Mouse (Mus musculus) hindbrain, embryonic 11.5 days (tissue): Measurements from ENCODE around the gene Mapk3. TPM values are rescaled to one million over a fixed set of nuclear protein-coding genes. Genes with fewer than 3 reads are reported as not detected.

ENCODE experiments used
- ATAC-seq: fragments of 200-750 bp; cut with Nextera tagmentation; 2 replicates; pipeline ENCODE4 v1.8.0; 2017; ENCODE audit warnings: mild to moderate bottlenecking, moderate TSS enrichment, moderate library complexity; ENCODE audit not compliant: low FRiP score
- DNase-seq: peaks from one replicate; pipeline ENCODE4 v3.0.0-alpha.2; 2015; ENCODE audit warnings: low spot score
- H3K27ac ChIP-seq: fragments of 300-500 bp; sonication (generic); 2 replicates; pipeline ENCODE4 v1.5.1; 2014; ENCODE audit warnings: mild to moderate bottlenecking, low read depth, low read length
- H3K27me3 ChIP-seq: fragments of 300-500 bp; sonication (generic); 2 replicates; pipeline ENCODE4 v1.6.1; 2014; ENCODE audit warnings: mild to moderate bottlenecking, low read length, moderate library complexity, mixed read lengths; ENCODE audit not compliant: control insufficient read depth, insufficient read depth
- H3K36me3 ChIP-seq: fragments of 300-500 bp; sonication (generic); 2 replicates; pipeline ENCODE4 v1.6.1; 2014; ENCODE audit warnings: mild to moderate bottlenecking, low read length, moderate library complexity, mixed read lengths; ENCODE audit not compliant: control insufficient read depth, insufficient read depth
- H3K4me1 ChIP-seq: fragments of 300-500 bp; sonication (generic); replicated peaks from 2 replicates; pipeline ENCODE4 v1.6.1; 2014; ENCODE audit warnings: low read length, mixed read lengths; ENCODE audit not compliant: control insufficient read depth, insufficient read depth
- H3K4me2 ChIP-seq: fragments of 300-500 bp; sonication (generic); replicated peaks from 2 replicates; pipeline ENCODE4 v1.6.1; 2014; ENCODE audit warnings: mild to moderate bottlenecking, low read depth, low read length
- H3K4me3 ChIP-seq: fragments of 300-500 bp; sonication (generic); 2 replicates; pipeline ENCODE4 v1.5.1; 2014; ENCODE audit warnings: low read depth, low read length
- H3K9ac ChIP-seq: fragments of 300-500 bp; sonication (generic); 2 replicates; pipeline ENCODE4 v1.6.1; 2014; ENCODE audit warnings: low read depth, low read length
- H3K9me3 ChIP-seq: fragments of 300-500 bp; sonication (generic); 2 replicates; pipeline ENCODE4 v1.6.1; 2016; ENCODE audit warnings: low read length; ENCODE audit not compliant: control insufficient read depth
- WGBS: fragments of 180-500 bp; shearing (Covaris S2); extraction: QIAGEN DNeasy Blood & Tissue Kit; methylation state at CpG from one replicate; pipeline ENCODE4 v1.1.7; 2014; 5-methylcytosine and 5-hydroxymethylcytosine counted together
- polyA plus RNA-seq: library from polyadenylated mRNA; unstranded; fragments of >200 nt; fragmentation: Nextera tagmentation; extraction: Ambion mirVana; gene quantifications from 2 replicates; pipeline ENCODE4 v1.2.1, GENCODE M21; 2014

Gene Mapk3
- polyA plus RNA-seq, 1 experiment from 2014 or later: 51.8 TPM

- no peak overlapping the region for H3K9ac ChIP-seq
- H3K27me3 ChIP-seq: no peaks in the 10 kb centered on the region
- H3K27ac ChIP-seq: no peak overlapping the region
- H3K4me1 ChIP-seq: no peaks in the 10 kb centered on the region; the same call in 1 of the 2 replicates
- peaks cover 11% of the 10 kb centered on the region; the same call in 1 of the 2 replicates for H3K36me3 ChIP-seq
- no peak overlapping the region for H3K4me3 ChIP-seq
- WGBS: 89% methylated on average over 7 of the region's 7 CpGs
- ATAC-seq (no peak), DNase-seq (no peak)
- no peaks in the 10 kb centered on the region for H3K9me3 ChIP-seq
- no peak overlapping the region for H3K4me2 ChIP-seq
Observed at GRCm38 (mm10) chr7:126784469-126784868, 25.1 kb downstream of the Mapk3 start.

- Histone ChIP-seq H3K27ac (no peak overlapping the region), H3K9me3 (no peaks in the 10 kb centered on the region), H3K4me3 (no peak overlapping the region), H3K4me2 (no peak overlapping the region), H3K4me1 (no peaks in the 10 kb centered on the region), H3K36me3 (peaks cover 15% of the 10 kb centered on the region; the same call in 1 of the 2 replicates), H3K9ac (no peak overlapping the region), H3K27me3 (no peaks in the 10 kb centered on the region)
- WGBS: 78% methylated on average over 4 of the region's 4 CpGs
- ATAC-seq: no peak
- no peak for DNase-seq
Observed at GRCm38 (mm10) chr7:126785056-126785455, 25.7 kb downstream of the Mapk3 start.

DNA sequence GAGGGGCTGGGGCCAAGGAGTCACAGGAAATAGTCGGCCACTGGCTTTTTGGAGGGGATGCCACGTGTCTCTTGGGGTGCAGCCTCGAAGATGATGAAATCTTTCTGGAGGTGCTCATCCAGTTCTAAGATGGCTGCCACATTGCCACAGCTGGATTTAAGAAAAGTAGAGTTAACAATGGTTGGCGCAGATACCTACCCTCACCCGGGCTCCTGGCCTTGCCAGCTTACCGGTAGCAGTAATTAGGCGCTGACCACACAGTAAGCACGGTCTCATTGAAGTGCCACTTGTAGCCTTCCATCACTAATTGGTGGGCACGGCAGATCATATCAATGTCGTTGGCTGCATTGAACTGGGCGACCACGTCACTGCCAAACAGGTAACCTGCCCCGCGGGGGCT, 26.7 kb downstream of the Mapk3 start:
- Histone ChIP-seq H3K36me3 (peaks cover 15% of the 10 kb centered on the region; the same call in 1 of the 2 replicates), H3K9me3 (no peaks in the 10 kb centered on the region), H3K9ac (no peak overlapping the region), H3K27me3 (no peaks in the 10 kb centered on the region), H3K4me3 (no peak overlapping the region), H3K4me2 (no peak overlapping the region), H3K4me1 (peaks cover 5% of the 10 kb centered on the region), H3K27ac (no peak overlapping the region)
- no peak for DNase-seq
- ATAC-seq: no peak
- WGBS: 92% methylated on average over 14 of the region's 14 CpGs

DNA sequence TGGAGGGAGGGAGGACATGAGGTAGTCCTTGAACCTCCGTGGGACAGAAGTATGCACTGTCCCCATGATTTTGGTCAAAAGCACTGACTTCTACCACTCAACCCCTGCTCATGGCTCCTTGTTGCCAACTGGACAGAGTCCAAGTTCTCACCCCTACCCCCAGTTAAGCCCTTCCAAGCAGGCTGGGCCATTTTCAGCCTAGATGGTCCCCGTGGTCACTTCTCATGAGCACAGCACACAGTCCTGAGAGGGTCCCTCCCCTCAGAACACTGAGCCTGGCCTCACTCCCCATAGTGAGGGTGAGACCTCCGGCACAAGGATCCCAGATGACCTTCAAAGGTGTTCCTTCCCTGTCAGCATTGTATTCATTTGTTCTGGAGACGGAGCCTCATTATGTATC, 29.7 kb downstream of the Mapk3 start:
- WGBS: 90% methylated on average over 4 of the region's 4 CpGs
- Histone ChIP-seq H3K9me3 (no peaks in the 10 kb centered on the region), H3K4me2 (no peak overlapping the region), H3K27ac (no peak overlapping the region), H3K9ac (no peak overlapping the region), H3K4me1 (peaks cover 5% of the 10 kb centered on the region), H3K4me3 (no peak overlapping the region), H3K27me3 (no peaks in the 10 kb centered on the region), H3K36me3 (peaks cover 15% of the 10 kb centered on the region; the same call in 1 of the 2 replicates)
- ATAC-seq (no peak), DNase-seq (no peak)

DNA sequence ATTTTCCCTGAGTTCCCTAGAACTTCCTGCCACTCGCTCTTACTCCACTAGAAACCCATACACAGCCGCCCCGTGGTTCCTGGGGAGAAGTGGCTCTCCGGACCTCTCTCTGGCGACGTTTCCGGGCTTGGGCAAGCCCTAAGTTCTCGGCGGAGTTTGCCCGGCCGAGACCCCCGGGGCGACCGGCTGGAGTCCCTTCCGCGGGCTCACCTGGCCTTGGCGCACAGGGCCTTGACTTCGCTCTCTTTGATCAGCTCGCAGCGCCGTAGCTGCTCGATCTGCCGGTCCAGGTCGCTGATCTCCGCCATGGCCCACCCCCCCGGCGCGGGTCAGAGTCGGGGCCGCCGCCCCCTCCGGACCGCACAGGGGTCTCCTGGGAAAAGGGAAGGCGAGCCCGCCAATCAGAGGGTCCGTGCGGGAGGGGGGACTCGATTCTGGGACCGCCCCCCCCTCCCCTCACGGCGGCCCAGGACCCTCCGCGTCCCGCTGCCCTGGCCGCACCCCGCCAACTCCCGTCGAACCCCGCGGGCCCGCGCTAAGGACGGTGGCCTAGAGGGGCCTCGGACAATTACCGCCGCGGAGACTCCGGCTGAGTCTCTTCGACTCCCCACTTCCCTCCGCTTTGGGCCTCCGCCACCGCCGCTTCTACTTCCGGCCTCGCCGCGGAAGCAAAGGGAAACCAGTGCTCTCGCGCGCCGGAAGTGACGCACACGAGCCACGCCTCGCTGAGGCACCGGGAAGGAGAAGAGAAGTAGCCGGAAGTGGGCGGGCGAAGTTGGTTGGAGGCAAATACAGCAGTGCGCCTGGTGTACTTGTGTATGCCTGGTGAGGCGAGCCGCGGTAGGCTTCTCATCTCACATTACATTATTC, 32.7 kb downstream of the Mapk3 start, which contains the start of gene Ppp4c:
Gene Ppp4c (minus strand): TSS at position 646 of the 870 bp plus-strand sequence.
- Histone ChIP-seq H3K4me3 (peak within 1 kb of the TSS; percentile 96), H3K4me2 (peak within 1 kb of the TSS; percentile 80), H3K27ac (peak within 1 kb of the TSS; percentile 96), H3K36me3 (peaks cover 11% of the 10 kb centered on the region; the same call in 1 of the 2 replicates), H3K27me3 (no peaks in the 10 kb centered on the region), H3K4me1 (peaks cover 7% of the 10 kb centered on the region), H3K9me3 (no peaks in the 10 kb centered on the region), H3K9ac (peak within 1 kb of the TSS; percentile 97)
- DNase-seq: peak; percentile 99
- peak; percentile 89 for ATAC-seq
- WGBS: under 1% methylated on average over 68 of the region's 83 CpGs

GRCm38 (mm10) chr7:126792721-126793443, 33.5 kb downstream of the Mapk3 start:
- no peaks in the 10 kb centered on the region for H3K27me3 ChIP-seq
- peak overlapping the region; percentile 50; the same call in 1 of the 2 replicates for H3K9ac ChIP-seq
- H3K4me3 ChIP-seq: peak overlapping the region; percentile 96
- ATAC-seq (peak; percentile 30), DNase-seq (no peak)
- peak overlapping the region; percentile 52 for H3K4me2 ChIP-seq
- peaks cover 8% of the 10 kb centered on the region; the same call in 1 of the 2 replicates for H3K36me3 ChIP-seq
- H3K27ac ChIP-seq: peak overlapping the region; percentile 96
- H3K9me3 ChIP-seq: no peaks in the 10 kb centered on the region
- 32% methylated on average over 11 of the region's 11 CpGs for WGBS
- H3K4me1 ChIP-seq: peaks cover 7% of the 10 kb centered on the region

- Histone ChIP-seq H3K9me3 (no peaks in the 10 kb centered on the region), H3K4me1 (peaks cover 7% of the 10 kb centered on the region), H3K4me3 (no peak overlapping the region), H3K27ac (no peak overlapping the region; the same call in 1 of the 2 replicates), H3K9ac (no peak overlapping the region), H3K4me2 (no peak overlapping the region), H3K36me3 (peaks cover 7% of the 10 kb centered on the region; the same call in 1 of the 2 replicates), H3K27me3 (no peaks in the 10 kb centered on the region)
- no peak for DNase-seq
- WGBS: 69% methylated on average over 4 of the region's 4 CpGs
- ATAC-seq: no peak
Observed at GRCm38 (mm10) chr7:126793456-126794270, 34.3 kb downstream of the Mapk3 start.

DNA sequence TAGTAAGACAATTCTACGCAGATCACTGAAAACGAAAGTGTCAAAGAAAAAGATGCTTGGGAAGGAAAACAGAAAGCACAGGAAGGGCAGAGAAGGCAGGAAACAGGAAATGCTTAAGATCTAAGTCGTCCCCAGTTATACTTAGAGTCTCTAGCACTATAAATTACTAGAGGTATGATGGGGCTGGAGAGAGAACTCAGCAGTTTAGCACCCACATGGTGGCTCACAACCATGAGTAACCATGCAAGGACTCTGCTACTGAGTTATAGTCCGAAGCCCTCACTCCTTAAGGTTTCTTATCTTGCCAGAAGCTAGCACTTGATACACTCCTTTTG, 34.8 kb downstream of the Mapk3 start:
- Histone ChIP-seq H3K4me3 (no peak overlapping the region), H3K4me1 (peaks cover 7% of the 10 kb centered on the region), H3K27ac (no peak overlapping the region), H3K9me3 (no peaks in the 10 kb centered on the region), H3K27me3 (no peaks in the 10 kb centered on the region), H3K9ac (no peak overlapping the region), H3K4me2 (no peak overlapping the region), H3K36me3 (peaks cover 7% of the 10 kb centered on the region; the same call in 1 of the 2 replicates)
- 81% methylated on average over 4 of the region's 4 CpGs for WGBS
- ATAC-seq (no peak), DNase-seq (no peak)
